Mouse (Mus musculus) kidney, embryonic 14.5 days (tissue): ENCODE results near the gene Otulinl. TPM values are rescaled to one million over a fixed set of nuclear protein-coding genes. Genes with fewer than 3 reads are reported as not detected.

ENCODE experiments used
- ATAC-seq: fragments of 200-750 bp; cut with Nextera tagmentation; 2 replicates; pipeline ENCODE4 v1.8.0; 2017; ENCODE audit warnings: moderate number of reproducible peaks, mild to moderate bottlenecking, moderate TSS enrichment, moderate library complexity; ENCODE audit not compliant: low FRiP score, low TSS enrichment
- H3K27ac ChIP-seq: fragments of 300-500 bp; sonication (generic); 2 replicates; pipeline ENCODE4 v1.5.1; 2014; ENCODE audit warnings: low read depth, mild to moderate bottlenecking, low read length, moderate library complexity, mixed read lengths
- H3K27me3 ChIP-seq: fragments of 300-500 bp; sonication (generic); 2 replicates; pipeline ENCODE4 v1.6.1; 2014; ENCODE audit warnings: mild to moderate bottlenecking, low read length; ENCODE audit not compliant: control insufficient read depth, insufficient read depth
- H3K36me3 ChIP-seq: fragments of 300-500 bp; sonication (generic); 2 replicates; pipeline ENCODE4 v1.6.1; 2014; ENCODE audit warnings: low read length, mixed read lengths; ENCODE audit not compliant: control insufficient read depth, insufficient read depth
- H3K4me1 ChIP-seq: fragments of 300-500 bp; sonication (generic); 2 replicates; pipeline ENCODE4 v1.6.1; 2014; ENCODE audit warnings: low read length, mixed read lengths; ENCODE audit not compliant: control insufficient read depth, insufficient read depth
- H3K4me2 ChIP-seq: fragments of 300-500 bp; sonication (generic); replicated peaks from 2 replicates; pipeline ENCODE4 v1.6.1; 2014; ENCODE audit warnings: low read depth, mild to moderate bottlenecking, low read length
- H3K4me3 ChIP-seq: fragments of 300-500 bp; sonication (generic); 2 replicates; pipeline ENCODE4 v1.5.1; 2014; ENCODE audit warnings: mild to moderate bottlenecking, low read length
- H3K9ac ChIP-seq: fragments of 300-500 bp; sonication (generic); 2 replicates; pipeline ENCODE4 v1.6.1; 2014; ENCODE audit warnings: low read depth, mild to moderate bottlenecking, low read length, moderate library complexity
- H3K9me3 ChIP-seq: fragments of 300-500 bp; sonication (generic); 2 replicates; pipeline ENCODE4 v1.6.1; 2016; ENCODE audit warnings: low read length; ENCODE audit not compliant: control insufficient read depth
- whole genome bisulfite sequencing: fragments of 180-500 bp; shearing (Covaris S2); extraction: QIAGEN DNeasy Blood & Tissue Kit; methylation state at CpG from one replicate; pipeline ENCODE4 v1.1.7; 2014; 5-methylcytosine and 5-hydroxymethylcytosine counted together
- polyA plus RNA-seq: library from polyadenylated mRNA; unstranded; fragments of >200 nt; fragmentation: Nextera tagmentation; extraction: Ambion mirVana; gene quantifications from 2 replicates; pipeline ENCODE4 v1.2.1, GENCODE M21; 2014

The Otulinl gene
- polyA plus RNA-seq, 1 experiment from 2014 or later, result 25.1 TPM

DNA sequence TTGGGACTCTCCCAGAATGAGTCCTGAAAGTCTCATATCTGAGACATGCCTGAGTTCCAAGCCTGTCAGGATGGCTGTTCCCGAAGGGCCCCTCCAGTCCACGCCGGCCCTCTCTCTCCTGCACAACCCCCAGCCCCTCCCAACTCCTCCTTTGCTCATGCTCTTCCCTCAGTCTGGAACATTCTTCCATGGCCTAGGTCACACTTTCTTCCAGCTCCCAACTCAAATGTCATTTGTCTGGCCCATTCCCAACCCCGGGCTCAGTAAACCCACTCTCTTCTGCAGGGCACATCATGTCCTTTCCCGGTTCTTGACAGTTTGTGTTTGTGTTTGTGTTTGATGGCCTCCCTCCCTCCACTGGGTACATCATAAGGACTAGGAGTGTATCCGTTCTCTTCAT is 7.3 kb downstream of the Otulinl start:
- no peak overlapping the region for H3K27ac ChIP-seq
- 0 out of 2 replicates have a peak, but pooled peaks cover 14% of the 10 kb centered on the region for H3K4me1 ChIP-seq
- 75% methylated on average over 6 of the region's 6 CpGs for WGBS
- ATAC-seq, result no peak
- no peaks in the 10 kb centered on the region for H3K36me3 ChIP-seq
- H3K4me2 ChIP-seq, result no peak overlapping the region
- no peak overlapping the region for H3K4me3 ChIP-seq
- H3K27me3 ChIP-seq, result no peaks in the 10 kb centered on the region
- H3K9me3 ChIP-seq, result no peaks in the 10 kb centered on the region
- H3K9ac ChIP-seq, result no peak overlapping the region

DNA sequence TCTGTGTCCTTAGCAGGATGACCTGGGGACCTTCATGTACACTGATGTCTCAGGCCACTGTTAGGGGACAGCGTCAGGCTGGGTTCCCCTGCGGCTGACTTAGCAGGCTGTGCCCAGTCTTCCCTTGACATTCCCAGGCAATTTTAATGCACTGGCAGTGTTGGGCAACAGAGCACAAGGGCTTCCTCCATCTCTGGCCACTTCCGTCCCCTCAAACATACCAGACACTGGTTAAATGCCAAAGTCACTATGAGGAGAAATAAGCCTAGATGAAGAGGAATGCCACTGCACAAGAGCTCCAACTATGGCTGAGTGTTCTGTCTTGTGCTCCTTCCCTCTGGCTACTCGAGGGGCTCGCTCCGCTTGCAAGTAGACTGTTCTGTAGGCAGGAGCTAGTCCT is 8.2 kb downstream of the Otulinl start:
- ATAC-seq, result no peak
- Histone ChIP-seq H3K36me3 (no peaks in the 10 kb centered on the region), H3K27ac (no peak overlapping the region), H3K4me3 (no peak overlapping the region), H3K9ac (no peak overlapping the region), H3K4me1 (0 out of 2 replicates have a peak, but pooled peaks cover 14% of the 10 kb centered on the region), H3K9me3 (no peaks in the 10 kb centered on the region), H3K27me3 (no peaks in the 10 kb centered on the region), H3K4me2 (no peak overlapping the region)
- 92% methylated on average over 6 of the region's 6 CpGs for WGBS

GRCm38 (mm10) chr15:27672259-27672658 is 9.1 kb downstream of the Otulinl start:
- Histone ChIP-seq H3K9ac (no peak overlapping the region), H3K4me3 (no peak overlapping the region), H3K27ac (no peak overlapping the region), H3K4me1 (0 out of 2 replicates have a peak, but pooled peaks cover 17% of the 10 kb centered on the region), H3K4me2 (no peak overlapping the region), H3K36me3 (no peaks in the 10 kb centered on the region), H3K9me3 (no peaks in the 10 kb centered on the region), H3K27me3 (no peaks in the 10 kb centered on the region)
- ATAC-seq, result no peak
- WGBS, result 73% methylated on average over 8 of the region's 8 CpGs

DNA sequence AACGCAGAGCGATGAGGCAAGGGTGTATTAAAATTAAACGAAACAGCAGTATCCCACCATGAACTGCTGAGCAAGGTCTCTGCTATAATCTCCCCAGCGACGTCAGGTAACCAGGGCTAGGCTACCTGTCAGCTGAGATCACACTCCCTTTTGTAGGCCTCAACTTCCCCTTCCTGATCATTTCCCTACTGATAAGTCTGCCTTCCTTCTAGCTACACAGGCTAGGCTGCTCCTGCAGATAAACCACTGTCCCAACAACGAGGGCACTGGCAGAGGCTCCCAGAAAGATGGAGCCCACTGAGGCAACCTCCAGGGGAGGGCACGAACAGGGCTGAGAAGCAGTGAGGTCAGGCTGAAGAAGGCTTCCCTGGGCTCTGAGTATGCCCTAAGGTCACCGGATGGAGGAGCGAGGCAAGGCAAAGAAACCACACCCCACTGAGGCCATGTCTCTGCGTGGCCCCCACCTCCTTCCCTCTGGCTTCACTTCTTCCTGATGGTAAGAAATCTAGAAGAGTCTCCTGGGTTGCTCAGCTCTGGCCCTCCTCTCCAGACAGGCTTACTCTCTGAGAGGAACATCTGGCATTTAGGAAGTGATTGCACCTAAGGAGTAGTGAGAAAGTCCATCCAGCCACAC is 9.7 kb downstream of the Otulinl start:
- Histone ChIP-seq H3K4me2 (no peak overlapping the region), H3K4me1 (0 out of 2 replicates have a peak, but pooled peaks cover 16% of the 10 kb centered on the region), H3K27me3 (no peaks in the 10 kb centered on the region), H3K27ac (no peak overlapping the region), H3K9me3 (no peaks in the 10 kb centered on the region), H3K36me3 (no peaks in the 10 kb centered on the region), H3K9ac (no peak overlapping the region), H3K4me3 (no peak overlapping the region)
- WGBS, result 92% methylated on average over 10 of the region's 10 CpGs
- no peak for ATAC-seq

DNA sequence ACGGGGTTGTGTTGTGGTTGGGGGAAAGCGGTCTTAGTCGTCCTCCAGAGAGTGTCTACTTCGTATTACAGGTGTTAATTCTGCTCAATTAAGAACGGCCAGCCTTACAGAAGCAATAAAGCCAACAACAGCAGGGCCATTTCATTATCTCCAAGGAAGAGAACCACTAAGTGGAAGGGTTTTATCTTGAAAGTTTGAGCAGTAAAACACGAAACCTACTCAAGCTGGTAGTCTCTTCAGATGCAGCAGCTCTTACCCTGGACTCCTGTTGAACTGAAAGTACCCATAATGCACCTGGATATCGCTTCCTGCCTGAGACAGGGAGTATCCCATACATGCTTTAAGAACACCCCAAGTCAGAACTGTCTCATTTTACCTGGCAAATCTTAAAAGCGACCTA is 10.7 kb downstream of the Otulinl start:
- 72% methylated on average over 8 of the region's 8 CpGs for WGBS
- Histone ChIP-seq H3K9ac (no peak overlapping the region), H3K9me3 (no peaks in the 10 kb centered on the region), H3K27me3 (no peaks in the 10 kb centered on the region), H3K27ac (no peak overlapping the region), H3K4me1 (0 out of 2 replicates have a peak, but pooled peaks cover 9% of the 10 kb centered on the region), H3K4me2 (no peak overlapping the region), H3K36me3 (no peaks in the 10 kb centered on the region), H3K4me3 (no peak overlapping the region)
- no peak for ATAC-seq

DNA sequence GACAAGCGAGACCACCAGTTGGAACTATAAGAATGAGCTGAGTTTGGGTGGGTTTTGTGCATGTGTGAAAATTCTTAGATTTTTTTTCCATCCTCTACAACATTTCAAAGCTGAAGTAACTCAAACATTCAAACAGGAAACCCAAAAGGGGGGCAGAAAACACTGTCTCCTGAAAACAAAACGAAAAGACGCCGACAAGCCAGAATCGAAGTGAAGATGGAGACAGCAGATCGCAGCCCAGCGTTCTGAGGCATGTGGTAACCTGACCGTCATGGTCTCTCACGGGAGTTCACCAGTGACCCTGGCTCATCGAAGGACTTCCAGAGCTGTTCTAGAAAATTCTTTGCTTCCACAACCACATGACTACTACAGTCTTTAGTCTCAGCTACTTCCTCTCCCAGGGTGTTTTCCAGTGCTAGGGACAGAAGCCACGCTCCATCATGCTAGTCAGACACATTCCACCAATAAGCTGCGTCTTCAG is 11.4 kb downstream of the Otulinl start:
- H3K4me2 ChIP-seq, result no peak overlapping the region
- no peaks in the 10 kb centered on the region for H3K27me3 ChIP-seq
- no peaks in the 10 kb centered on the region for H3K9me3 ChIP-seq
- H3K36me3 ChIP-seq, result no peaks in the 10 kb centered on the region
- no peak for ATAC-seq
- H3K4me3 ChIP-seq, result no peak overlapping the region
- 0 out of 2 replicates have a peak, but pooled peaks cover 8% of the 10 kb centered on the region for H3K4me1 ChIP-seq
- 74% methylated on average over 12 of the region's 12 CpGs for WGBS
- no peak overlapping the region for H3K9ac ChIP-seq
- no peak overlapping the region for H3K27ac ChIP-seq

DNA sequence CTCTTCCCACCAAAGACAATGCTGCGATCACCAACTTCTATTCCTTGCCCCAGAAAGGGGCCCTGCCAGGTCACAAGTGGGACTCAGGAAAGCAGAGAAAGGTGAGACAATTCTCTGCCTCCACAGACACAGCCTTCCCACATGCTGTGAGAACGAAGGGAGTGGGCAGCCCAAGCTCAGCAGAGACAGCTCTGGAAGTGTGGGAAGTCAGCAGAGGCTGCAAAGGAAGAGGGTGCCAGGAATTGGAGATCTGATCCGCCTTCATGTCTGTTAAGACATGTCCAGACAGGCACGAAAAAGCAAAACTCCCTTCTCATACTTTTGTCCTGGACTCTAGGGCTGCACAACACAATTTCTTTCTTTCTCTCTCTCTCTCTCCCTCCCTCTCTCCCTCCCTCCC is 12.1 kb downstream of the Otulinl start:
- no peak overlapping the region for H3K4me2 ChIP-seq
- H3K27me3 ChIP-seq, result no peaks in the 10 kb centered on the region
- H3K9me3 ChIP-seq, result no peaks in the 10 kb centered on the region
- H3K9ac ChIP-seq, result no peak overlapping the region
- no peaks in the 10 kb centered on the region for H3K36me3 ChIP-seq
- no peak overlapping the region for H3K27ac ChIP-seq
- no peak for ATAC-seq
- H3K4me1 ChIP-seq, result 0 out of 2 replicates have a peak, but pooled peaks cover 8% of the 10 kb centered on the region
- WGBS, result 80% methylated on average over 4 of the region's 4 CpGs
- no peak overlapping the region for H3K4me3 ChIP-seq

DNA sequence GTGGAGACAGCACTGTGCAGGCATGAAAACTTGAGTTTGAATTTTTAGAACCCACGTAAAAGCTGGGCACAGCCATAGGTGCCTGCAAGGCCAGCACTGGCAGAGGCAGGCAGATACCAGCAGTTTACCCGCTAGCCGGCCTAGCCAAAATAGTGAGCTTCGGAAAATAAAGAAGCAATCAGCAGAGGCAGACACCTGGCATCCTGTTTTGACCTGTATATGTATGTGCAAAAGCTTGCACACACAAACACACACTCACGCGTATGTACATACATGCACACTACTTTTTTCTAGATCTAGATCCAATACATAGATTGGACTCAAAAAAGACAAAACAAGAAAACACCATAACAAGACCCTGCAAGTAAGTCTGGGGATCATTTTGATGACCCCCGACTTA is 12.8 kb downstream of the Otulinl start:
- H3K27me3 ChIP-seq, result no peaks in the 10 kb centered on the region

DNA sequence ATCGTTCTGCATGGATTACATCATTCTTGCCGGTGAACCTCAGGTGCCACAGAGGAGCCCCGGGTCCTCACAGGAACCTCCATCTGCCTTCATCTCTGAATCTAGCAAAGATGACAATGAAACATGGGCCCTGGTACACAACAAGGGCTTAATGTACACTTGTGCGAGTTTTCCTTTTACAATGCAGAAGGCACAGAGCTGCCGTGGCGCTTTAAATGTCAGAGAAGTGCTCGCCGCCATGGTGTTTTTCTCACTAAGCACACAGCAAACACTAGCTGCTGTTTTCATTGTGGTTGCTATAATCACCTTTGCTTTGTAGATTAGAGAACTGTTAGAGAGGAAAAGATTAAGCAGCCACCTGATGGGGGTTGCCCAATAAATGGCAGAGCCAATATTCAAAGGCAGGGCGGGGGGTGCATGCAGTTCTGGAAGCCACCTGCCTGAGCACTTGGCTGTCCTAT is 13.3 kb downstream of the Otulinl start:
- Histone ChIP-seq H3K4me1 (0 out of 2 replicates have a peak, but pooled peaks cover 8% of the 10 kb centered on the region), H3K27ac (no peak overlapping the region), H3K36me3 (no peaks in the 10 kb centered on the region), H3K4me3 (no peak overlapping the region), H3K9ac (no peak overlapping the region), H3K4me2 (no peak overlapping the region), H3K9me3 (no peaks in the 10 kb centered on the region), H3K27me3 (no peaks in the 10 kb centered on the region)
- ATAC-seq, result no peak
- 86% methylated on average over 9 of the region's 9 CpGs for WGBS

More for the DNA sequence above, 12.8 kb downstream of the Otulinl start:
- WGBS, result 94% methylated on average over 7 of the region's 7 CpGs
- no peaks in the 10 kb centered on the region for H3K36me3 ChIP-seq
- 0 out of 2 replicates have a peak, but pooled peaks cover 8% of the 10 kb centered on the region for H3K4me1 ChIP-seq
- H3K4me3 ChIP-seq, result no peak overlapping the region
- no peak overlapping the region for H3K27ac ChIP-seq
- H3K9me3 ChIP-seq, result no peaks in the 10 kb centered on the region
- H3K9ac ChIP-seq, result no peak overlapping the region
- no peak overlapping the region for H3K4me2 ChIP-seq
- no peak for ATAC-seq
